Mouse (Mus musculus) c-Kit-positive CD71-negative TER-119-negative erythroid progenitor cells, embryonic 14.5 days (primary cell): ENCODE data around the gene Sp1.

Experiments
- DNase-seq: peaks from one replicate; pipeline ENCODE4 v3.0.0-alpha.2; 2013; ENCODE audit warnings: low read depth

Gene Sp1

DNA sequence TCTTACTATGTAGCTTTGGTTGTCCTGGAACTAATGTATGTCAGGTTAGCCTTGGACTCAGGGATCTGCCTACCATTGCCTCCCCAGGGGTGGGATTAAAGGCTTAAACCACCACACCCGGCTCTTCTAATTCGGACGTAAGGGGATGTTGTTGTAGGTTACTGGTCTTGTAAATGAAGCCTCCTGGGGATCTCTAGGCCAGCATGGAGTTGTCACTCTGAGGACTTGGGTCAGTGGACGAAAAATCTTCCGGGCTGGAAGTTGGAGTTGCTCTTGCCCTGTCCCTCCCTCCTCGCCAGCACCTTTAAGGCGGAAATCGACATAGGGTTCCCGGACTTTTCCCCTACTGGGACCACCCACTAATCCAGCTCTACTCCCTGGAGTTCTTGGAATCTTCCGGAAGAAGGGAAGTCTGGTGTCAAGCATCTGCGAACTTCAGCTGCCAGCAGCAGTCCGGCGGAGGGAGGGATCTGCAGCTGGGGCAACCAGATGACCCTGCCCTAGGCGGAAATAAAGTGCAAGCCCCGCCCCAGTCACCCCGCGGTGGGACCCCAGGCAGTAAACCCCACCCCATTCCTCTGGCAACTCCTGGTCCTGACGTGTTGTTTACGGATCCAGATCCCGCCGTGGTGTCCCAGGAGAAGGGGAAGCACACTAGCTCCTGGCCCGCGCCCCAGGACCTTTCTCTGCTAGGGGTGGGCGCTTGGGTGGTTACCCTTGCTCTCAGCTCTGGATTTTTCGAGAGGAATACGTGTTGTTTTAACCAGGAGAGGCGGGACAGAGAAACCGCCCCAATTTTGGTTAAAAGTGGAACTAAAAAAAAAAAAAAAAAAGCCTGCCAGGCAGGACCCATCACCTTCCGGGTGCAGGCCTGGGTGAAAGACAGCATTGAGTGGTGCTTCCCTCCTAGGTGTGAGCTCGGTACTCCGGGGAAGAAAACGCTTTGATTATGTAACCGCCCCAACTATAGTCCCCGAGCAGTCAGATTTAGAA lies 6.4 kb upstream of the Sp1 start:
- DNase-seq: no peak

DNA sequence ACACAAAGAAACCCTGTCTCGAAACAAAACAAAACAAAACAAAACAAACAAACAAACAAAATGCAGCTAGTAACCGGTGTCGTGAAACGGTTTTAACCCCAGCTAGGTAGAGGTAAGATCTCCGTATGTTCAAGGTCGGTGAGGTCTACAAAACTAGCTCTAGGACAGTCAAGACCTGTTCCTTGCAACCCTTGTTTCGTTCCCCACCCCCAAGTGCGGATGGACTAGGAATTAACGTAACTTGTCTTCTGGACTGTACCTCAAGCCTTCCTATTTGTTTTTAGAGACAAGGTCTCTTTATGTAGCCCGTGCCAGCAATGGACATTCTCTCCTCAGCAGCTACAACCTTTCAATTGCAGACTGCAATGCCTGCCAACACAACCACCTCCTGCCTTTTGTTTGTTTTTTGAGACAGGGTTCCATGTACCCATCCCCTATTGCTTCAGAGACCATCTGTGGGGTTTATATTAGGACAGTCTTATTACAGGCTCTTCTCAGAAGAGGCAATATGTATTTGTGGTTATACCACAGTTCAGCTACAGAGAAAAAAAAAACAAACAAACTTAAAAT lies 5.4 kb upstream of the Sp1 start:
- DNase-seq: no peak

DNA sequence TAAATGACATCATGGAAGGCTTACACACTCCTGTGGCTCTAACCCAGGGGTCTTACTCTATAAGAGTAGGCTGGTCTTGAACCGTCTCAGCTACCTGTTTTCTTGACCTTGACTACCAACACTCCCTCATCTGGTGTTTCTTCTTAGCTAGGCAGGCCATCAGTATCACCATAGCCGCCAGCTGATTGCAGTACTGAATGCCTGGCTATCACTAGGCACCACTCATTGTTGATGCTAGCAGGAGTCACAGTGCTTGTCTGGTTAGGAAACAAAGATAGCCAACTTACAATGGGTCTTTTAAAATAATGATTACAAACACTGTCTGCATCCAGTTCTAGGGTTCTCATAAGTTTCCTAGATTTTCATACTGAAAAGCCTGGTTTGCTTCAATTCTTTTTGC lies 4.7 kb upstream of the Sp1 start:
- DNase-seq: no peak

DNA sequence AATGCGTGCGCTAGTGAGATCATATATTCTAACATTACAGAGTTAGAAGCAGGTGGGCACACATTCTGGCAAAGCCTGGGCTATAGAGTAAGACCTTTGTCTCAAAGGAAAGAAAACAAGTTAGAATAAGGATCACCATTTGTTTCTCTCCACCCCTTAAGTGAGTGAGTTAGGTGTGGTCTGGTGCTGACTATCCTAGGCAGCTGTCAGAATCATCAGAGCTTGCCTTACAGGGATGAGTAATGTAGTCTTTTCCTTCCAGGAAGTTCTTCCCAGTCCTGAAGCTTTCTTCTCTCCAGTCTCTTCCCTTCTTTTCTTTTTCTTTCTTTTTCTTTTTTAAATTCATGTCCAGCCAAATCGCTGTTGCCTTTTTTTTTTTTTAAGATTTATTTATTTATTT lies 3.7 kb upstream of the Sp1 start:
- no peak for DNase-seq

DNA sequence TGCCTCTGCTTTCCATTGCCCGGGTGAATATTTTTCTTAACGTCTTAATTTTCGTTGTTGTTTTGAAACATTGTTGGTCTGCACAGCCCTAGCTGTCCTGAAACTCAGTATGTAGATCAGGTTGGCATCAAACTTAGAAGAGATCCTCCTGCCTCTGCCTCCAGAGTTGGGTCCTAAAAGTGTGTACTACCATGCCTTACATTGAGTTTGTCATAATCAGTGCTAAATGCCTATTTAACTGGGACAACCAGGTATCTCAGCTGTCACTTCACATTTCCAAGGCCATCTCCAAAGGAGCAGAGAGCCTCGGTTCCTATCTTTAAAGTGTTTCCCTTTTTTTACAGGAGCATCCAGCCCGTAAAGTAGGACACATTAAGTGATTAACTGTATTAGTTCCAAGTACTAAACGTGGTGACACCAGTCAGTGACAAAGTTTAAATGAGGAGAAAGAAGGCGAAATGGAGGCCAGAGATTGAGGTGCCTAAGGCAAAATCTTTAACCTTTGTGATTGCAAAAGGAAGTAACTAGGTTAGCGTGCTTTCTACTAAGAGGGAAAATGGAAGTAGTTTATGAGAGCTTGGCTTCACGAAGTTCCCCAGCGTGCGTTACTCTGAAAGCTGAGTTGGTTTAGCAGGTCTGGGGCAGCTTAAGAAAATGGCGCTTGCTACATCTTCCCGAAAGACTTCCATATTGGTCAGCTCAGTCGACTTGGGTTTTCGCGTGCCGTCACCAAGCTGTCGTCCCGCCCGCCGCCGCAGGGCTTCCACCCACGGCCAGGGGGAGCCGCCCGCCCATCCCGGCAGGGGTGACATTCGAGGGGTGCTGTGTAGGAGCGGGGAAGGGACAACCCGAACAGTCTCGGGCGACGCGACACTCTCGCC lies 1.1 kb upstream of the Sp1 start:
- no peak for DNase-seq

DNA sequence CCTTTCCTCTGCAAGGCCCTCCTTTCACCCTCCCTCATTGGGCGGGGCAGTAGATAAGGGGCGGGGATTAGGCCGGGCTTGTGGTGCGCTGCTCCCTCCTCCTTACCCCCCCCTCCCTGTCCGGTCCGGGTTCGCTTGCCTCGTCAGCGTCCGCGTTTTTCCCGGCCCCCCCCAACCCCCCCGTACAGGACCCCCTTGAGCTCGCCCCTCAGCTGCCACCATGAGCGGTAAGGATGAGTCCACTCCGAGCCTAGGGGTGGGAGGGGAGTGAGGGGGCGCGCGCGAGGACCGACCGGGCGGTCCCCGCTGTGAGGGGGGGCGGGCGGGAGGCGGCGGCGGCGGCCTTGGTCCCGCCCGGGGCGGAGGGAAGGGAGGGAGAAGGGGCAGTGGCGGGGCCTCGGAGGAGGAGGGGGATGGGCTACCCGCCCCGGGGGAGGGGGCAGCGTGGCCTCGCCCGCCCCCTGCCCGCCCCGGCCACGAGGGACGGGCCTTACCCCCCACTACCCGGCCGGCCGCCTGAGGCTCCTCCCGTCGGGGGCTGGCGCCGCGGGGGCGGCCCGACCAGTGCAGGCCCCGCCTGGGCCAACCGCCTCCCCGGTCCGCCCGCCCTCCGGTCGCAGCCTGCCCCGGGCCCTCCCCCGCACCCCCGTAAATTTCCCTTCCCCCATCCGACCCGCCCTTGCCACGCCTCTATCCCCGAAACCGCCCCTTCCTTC lies 411 bp downstream of the Sp1 start:
- peak; percentile 57 for DNase-seq

DNA sequence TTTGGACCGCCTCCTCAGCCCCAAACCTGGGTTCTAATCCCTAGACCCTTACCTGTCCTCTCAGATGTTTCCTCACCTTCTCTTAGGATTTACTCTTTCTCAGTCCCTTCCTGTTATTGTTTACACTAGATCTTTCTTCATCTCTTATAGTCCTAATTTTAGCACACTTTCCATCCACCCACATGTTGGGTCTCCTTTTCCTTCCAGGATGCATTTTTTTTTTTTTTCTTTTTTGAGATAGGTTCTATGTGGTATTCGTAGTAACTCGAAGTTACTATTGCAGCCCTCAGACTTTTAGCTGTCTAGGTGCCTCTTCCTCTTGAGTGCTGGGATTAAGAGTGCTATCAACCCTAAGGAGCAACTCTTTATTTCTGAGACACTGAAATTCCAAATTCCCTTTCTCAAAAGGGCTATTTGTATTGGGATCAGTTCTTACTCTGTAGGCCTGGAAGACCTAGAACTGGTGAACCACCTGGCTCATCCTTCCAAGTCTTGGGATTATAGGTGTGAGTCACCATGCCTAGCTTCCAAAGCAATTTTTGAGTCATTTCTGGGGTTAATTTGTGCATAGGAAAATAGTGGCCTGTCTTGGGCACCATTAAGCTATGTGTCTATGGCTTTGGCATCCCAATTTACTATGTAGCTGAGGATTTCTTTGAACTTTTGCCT lies 1.1 kb downstream of the Sp1 start:
- no peak for DNase-seq

DNA sequence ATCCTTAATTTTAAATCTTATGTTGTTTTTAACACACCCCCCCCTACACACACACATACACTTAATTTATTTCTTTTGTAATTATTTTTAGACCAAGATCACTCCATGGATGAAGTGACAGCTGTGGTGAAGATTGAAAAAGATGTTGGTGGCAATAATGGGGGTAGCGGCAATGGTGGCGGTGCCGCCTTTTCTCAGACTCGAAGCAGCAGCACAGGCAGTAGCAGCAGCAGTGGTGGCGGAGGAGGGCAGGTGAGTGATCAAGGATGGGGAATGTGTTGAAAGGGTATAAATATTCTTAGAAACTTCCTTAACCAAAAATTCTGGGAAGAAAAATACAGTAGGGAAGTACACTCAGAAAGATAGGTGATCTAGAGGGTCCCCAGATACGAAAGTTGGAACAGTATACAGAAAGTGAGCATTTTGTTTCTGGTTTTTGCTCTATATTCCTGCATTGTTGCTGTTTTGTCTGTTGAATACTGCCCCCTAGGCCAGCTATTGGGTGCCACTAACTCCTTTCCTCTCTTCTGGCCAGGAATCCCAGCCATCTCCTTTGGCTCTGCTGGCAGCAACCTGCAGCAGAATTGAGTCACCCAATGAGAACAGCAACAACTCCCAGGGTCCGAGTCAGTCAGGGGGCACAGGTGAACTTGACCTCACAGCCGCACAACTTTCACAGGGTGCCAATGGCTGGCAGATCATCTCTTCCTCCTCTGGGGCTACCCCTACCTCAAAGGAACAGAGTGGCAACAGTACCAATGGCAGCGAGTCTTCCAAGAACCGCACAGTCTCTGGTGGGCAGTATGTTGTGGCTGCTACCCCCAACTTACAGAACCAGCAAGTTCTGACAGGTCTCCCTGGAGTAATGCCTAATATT lies 2.0 kb downstream of the Sp1 start:
- DNase-seq: no peak

DNA sequence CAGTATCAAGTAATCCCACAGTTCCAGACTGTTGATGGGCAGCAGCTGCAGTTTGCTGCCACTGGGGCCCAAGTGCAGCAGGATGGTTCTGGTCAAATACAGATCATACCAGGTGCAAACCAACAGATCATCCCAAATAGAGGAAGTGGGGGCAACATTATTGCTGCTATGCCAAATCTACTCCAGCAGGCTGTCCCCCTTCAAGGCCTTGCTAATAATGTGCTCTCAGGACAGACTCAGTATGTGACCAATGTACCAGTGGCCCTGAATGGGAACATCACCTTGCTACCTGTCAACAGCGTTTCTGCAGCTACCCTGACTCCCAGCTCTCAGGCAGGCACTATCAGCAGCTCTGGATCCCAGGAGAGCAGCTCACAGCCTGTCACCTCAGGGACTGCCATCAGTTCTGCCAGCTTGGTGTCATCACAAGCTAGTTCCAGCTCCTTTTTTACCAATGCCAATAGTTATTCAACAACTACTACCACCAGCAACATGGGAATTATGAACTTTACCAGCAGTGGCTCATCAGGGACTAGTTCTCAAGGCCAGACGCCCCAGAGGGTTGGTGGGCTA lies 2.7 kb downstream of the Sp1 start:
- DNase-seq: no peak

DNA sequence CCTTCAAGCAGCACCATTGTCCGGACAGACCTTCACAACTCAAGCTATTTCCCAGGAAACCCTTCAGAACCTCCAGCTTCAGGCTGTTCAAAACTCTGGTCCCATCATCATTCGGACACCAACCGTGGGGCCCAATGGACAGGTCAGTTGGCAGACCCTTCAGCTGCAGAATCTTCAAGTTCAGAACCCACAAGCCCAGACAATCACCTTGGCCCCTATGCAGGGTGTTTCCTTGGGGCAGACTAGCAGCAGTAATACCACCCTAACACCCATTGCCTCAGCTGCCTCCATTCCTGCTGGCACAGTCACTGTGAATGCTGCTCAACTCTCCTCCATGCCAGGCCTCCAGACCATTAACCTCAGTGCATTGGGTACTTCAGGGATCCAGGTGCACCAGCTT lies 3.3 kb downstream of the Sp1 start:
- no peak for DNase-seq

DNA sequence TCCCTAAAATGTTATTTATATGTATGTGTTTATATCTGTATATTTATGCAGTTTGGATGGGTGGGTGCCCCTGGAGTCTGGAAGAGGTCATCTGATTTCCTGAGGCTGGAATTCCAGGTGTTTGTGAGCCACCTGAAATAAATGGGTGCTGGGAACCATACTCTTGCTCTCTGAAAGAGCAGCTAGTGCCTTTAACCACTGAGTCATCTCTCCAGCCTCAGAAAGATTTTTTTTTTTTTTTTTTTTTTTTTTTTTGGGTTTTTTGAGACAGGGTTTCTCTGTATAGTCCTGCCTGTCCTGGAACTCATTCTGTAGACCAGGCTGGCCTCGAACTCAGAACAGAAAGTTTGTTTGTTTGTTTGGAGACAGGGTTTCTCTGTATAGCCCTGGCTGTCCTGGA lies 5.1 kb downstream of the Sp1 start:
- DNase-seq: no peak

DNA sequence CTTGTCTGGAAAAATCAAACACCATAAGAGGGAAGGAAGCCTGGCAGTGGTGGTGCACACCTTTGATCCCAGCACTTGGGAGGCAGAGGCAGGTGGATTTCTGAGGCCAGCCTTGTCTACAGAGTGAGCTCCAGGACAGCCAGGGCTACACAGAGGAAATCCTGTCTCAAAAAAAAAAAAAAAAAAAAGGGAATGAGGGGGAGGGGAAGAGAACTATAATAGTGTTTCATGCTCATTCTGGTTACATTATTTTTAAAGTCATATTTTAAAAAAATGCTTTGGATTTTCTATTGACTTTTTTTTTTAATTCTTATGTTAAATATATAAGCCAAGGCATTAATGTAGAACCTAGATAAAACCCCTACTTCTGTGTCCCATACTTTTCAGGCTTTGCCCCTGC lies 7.7 kb downstream of the Sp1 start:
- DNase-seq: no peak

DNA sequence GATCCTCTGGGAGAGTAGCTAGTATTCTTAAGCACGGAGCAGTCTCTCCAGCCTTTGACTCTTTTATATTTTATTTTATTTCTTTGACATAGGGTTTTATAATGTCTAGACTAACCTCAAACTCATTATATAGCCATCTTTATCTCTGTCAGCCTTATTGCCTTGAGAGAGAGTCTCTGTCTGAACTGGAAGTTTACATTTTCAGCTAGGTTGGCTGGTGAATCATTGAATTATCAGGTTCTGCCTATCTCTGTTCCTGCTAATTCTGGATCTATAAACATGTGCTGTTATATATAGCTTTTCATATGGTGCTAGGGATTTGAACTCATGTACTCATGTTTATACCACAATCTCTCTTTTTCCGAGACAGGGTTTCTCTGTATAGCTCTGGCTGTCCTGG lies 11.6 kb downstream of the Sp1 start:
- DNase-seq: no peak

DNA sequence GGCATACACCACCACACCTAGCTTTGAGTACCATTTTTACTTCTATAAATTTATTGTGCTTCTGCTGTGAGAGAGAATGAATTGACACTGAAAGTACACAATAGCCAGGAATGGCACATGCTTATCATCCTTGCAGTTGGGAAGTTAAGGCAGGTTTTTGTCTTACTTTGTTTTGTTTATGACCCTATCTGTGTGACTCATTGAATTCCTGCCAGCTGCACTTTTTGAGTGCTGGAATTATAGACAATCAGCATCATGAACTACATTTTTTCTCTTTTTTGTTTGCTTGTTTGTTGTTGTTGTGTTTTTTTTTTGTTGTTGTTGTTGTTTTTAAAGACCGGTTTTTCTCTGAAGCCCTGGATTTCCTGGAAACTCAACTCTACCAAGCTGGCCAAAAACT lies 15.0 kb downstream of the Sp1 start:
- no peak for DNase-seq

DNA sequence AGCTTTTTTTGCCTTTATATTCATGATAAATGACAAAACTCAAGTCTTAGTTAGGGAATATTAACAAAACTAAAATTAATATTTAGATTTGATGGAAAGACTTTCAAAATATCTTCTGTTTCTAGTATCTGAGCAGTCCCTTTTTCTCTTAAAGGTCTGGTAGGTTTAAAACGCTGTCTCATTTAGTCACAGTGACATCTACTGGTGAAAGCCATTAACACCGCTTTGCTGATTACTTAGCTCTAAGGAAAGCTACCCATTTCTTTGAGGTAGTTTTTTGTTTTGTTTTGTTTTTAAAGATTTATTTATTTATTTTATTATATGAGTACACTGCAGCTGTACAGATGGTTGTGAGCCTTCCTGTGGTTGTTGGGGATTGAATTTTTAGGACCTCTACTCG lies 15.5 kb downstream of the Sp1 start:
- DNase-seq: peak; percentile 72

DNA sequence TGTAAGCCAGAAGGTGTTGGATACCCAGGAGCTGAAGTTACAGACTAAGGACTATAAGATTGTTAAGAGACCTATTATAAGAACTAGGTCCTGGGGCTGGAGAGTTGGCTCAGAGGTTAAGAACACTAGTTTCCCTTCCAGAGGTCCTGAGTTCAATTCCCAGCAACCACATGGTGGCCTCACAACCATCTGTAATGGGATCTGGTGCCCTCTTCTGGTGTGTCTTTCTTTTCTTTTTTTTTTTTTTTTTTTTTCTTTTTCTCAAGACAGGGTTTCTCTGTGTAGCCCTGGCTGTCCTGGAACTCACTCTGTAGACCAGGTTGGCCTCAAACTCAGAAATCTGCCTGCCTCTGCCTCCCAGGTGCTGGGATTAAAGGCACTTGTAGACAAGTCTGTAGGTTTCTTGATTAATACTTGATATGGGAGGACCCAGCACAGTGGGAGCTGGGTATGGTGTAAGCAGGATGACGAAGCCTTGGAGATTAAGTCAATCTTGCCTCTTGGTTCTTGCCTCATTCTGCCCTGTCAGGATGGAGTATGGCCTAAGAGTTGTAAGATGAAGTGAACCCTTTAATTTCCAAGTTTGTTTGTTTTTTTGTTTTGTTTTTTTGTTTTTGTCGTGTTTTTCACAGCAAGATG lies 17.8 kb downstream of the Sp1 start:
- DNase-seq: no peak

DNA sequence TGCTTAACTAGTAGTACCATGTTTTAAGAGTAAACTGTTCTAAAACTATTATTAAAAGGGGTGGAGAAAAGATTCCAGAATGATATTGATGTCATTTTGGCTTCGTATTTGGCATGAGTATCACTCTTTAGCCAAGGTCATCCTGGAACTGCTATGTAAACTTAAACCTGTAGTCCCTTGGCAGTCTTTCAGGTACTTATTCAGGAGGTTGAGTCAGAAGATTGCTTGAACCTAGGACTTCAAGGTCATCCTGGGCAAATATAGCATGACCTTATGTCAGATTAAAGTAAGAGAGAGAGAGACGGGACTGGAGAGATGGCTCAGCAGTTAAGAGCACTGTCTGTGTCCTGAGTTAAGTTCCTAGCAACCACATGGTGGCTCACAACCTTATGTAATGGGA lies 18.7 kb downstream of the Sp1 start:
- no peak for DNase-seq

DNA sequence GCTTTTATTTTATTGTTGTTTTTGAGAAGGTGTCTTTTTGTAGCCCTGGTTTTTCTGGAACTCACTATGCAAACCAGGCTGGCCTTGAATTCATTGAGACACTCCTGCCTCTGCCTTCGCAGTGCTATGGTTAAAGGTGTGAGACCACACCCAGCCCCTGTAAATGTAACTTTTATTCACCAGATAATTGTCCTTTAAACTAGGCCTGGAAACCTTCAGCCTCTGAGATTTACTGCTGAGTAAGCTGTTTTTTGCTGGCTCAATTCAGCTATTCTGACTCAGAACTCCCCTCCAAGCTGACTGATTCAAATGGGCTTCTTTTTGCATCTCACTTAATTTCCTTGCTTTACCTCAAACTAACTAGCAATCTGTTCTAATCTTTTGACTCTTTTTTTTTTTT lies 21.0 kb downstream of the Sp1 start:
- DNase-seq: no peak

DNA sequence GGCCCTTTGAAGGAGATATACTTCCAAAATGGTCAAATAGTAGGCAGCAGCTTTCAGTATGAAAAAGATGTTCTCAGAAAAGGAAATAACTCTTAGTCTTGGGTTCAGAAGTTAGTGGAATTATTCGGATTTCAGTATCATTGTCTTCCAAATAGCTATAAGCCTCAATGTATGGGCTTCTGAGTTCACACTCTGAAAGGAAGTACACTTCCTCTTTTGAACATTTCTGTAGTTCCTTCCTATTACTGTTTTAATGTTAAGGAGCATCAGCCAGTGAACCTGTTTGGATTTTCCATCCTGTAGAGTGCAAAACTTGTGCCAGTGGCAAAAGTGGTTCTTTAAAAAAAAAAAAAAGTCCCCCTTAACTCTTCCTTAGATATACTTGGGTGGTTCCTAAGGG lies 26.1 kb downstream of the Sp1 start:
- no peak for DNase-seq

DNA sequence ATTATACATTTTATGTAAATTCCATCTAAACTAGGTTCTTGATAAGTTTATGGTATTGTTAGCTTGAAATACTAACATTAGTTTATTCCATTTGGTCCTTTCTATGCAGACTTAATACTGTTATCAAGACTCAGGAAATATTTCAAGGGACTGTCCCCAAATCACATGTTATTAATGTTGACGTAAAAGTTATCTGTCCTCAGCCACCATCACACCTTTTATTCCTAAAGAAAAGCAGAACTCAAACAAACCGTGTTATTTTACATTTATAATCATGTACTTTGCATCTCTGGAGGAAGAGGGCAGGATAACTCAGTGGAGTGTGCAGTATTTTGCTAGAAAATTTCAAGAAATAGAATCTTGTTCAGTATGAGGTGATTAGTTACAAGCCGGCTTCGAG lies 27.2 kb downstream of the Sp1 start:
- no peak for DNase-seq
